Mouse (Mus musculus) spleen, postnatal 36 days (tissue): ENCODE measurements at regions not wholly inside any gene's neighbourhood (a gene's known extent, or its start where the extent isn't known, plus 50 kb on each side); places are given as distances from the start of the nearest gene placed in this dataset.

Experiments used
- DNase-seq, 2 experiments: peaks; one replicate each; pipeline ENCODE4 v3.0.0; 2022; ENCODE audit warnings: low spot score in 2 of 2, mixed read lengths in 1 of 2

- DNase-seq, result no peak
Measured at GRCm38 (mm10) chr9:33769811-33770210, 715.9 kb upstream of the Kirrel3 start.

- DNase-seq, result no peak
Measured at GRCm38 (mm10) chr9:33774178-33774577, 711.5 kb upstream of the Kirrel3 start.

GRCm38 (mm10) chr9:33790617-33791016 is 695.1 kb upstream of the Kirrel3 start:
- DNase-seq, result no peak

- no peak for DNase-seq
Measured at GRCm38 (mm10) chr9:33800250-33800649, 685.4 kb upstream of the Kirrel3 start.

- no peak for DNase-seq
Measured at GRCm38 (mm10) chr9:33800763-33801162, 684.9 kb upstream of the Kirrel3 start.

- DNase-seq, result no peak
Measured at GRCm38 (mm10) chr9:33814739-33815368, 670.8 kb upstream of the Kirrel3 start.

- no peak for DNase-seq
Measured at GRCm38 (mm10) chr9:33822574-33823394, 662.9 kb upstream of the Kirrel3 start.

GRCm38 (mm10) chr9:33826116-33826515 is 659.6 kb upstream of the Kirrel3 start:
- no peak for DNase-seq

- DNase-seq, result no peak
Measured at GRCm38 (mm10) chr9:33827409-33827808, 658.3 kb upstream of the Kirrel3 start.

GRCm38 (mm10) chr9:33837666-33838380 is 647.9 kb upstream of the Kirrel3 start:
- no peak for DNase-seq

- DNase-seq, result no peak
Measured at GRCm38 (mm10) chr9:33849623-33850022, 636.1 kb upstream of the Kirrel3 start.

- DNase-seq, result no peak
Measured at GRCm38 (mm10) chr9:33850024-33850423, 635.7 kb upstream of the Kirrel3 start.

- DNase-seq, result no peak
Measured at GRCm38 (mm10) chr9:33850993-33851392, 634.7 kb upstream of the Kirrel3 start.

- DNase-seq, result no peak
Measured at GRCm38 (mm10) chr9:33856169-33856568, 629.5 kb upstream of the Kirrel3 start.

- DNase-seq, result no peak
Measured at GRCm38 (mm10) chr9:33858511-33858910, 627.2 kb upstream of the Kirrel3 start.

GRCm38 (mm10) chr9:33868666-33869065 is 617.0 kb upstream of the Kirrel3 start:
- no peak for DNase-seq

- DNase-seq, result no peak
Measured at GRCm38 (mm10) chr9:33887279-33887678, 598.4 kb upstream of the Kirrel3 start.

GRCm38 (mm10) chr9:33892001-33892400 is 593.7 kb upstream of the Kirrel3 start:
- no peak for DNase-seq

GRCm38 (mm10) chr9:33901313-33902076 is 584.2 kb upstream of the Kirrel3 start:
- DNase-seq, result no peak

GRCm38 (mm10) chr9:33903991-33904570 is 581.6 kb upstream of the Kirrel3 start:
- DNase-seq, result no peak

- DNase-seq, result no peak
Measured at GRCm38 (mm10) chr9:33914919-33915318, 570.8 kb upstream of the Kirrel3 start.
